Mouse (Mus musculus): ENCODE data around the gene Ccdc158. TPM values are rescaled to one million over a fixed set of nuclear protein-coding genes. Genes with fewer than 3 reads are reported as not detected.
A peak's percentile ranks its signal among the peaks of the same experiment; 100 is the strongest.

The Ccdc158 gene
- polyA plus RNA-seq (2015; fragmentation: Nextera tagmentation; extraction: Ambion mirVana): 0.94 and 1.2 TPM in 2 replicates

- peak within 1 kb of the TSS; percentile 47 for H3K4me3 ChIP-seq (replicated peaks)
- WGBS: 13% methylated on average over 50 of the region's 55 CpGs
- no peak within 1 kb of the TSS; the same call in 1 of the 2 replicates for H3K27ac ChIP-seq
- no peaks in the 10 kb centered on the region for H3K27me3 ChIP-seq (replicated peaks)
- H3K36me3 ChIP-seq: no peaks in the 10 kb centered on the region
- H3K4me2 ChIP-seq: peak within 1 kb of the TSS; percentile 93
- peak; percentile 87 for ATAC-seq (ENCODE audit: insufficient read depth, low FRiP score, low read depth)
- H3K9me3 ChIP-seq: no peaks in the 10 kb centered on the region
- peaks cover 11% of the 10 kb centered on the region for H3K4me1 ChIP-seq
- H3K9ac ChIP-seq: peak within 1 kb of the TSS; percentile 16; the same call in 1 of the 2 replicates
Observed at GRCm38 (mm10) chr5:92674859-92675573, at the start of gene Ccdc158. Ccdc158 (minus strand) TSS chr5:92675271.

- Histone ChIP-seq H3K9me3 (no peaks in the 10 kb centered on the region), H3K9ac (no peak overlapping the region), H3K4me3 (replicated peaks) (no peak overlapping the region), H3K4me2 (no peak overlapping the region), H3K27ac (no peak overlapping the region), H3K36me3 (no peaks in the 10 kb centered on the region), H3K27me3 (replicated peaks) (no peaks in the 10 kb centered on the region), H3K4me1 (no peaks in the 10 kb centered on the region)
- 86% methylated on average over 8 of the region's 8 CpGs for WGBS
- ATAC-seq (ENCODE audit: insufficient read depth, low FRiP score, low read depth): no peak
Observed at GRCm38 (mm10) chr5:92721610-92722009, 46.5 kb upstream of the Ccdc158 start.

GRCm38 (mm10) chr5:92718856-92719255 lies 43.8 kb upstream of the Ccdc158 start:
- H3K27ac ChIP-seq: no peak overlapping the region
- H3K4me3 ChIP-seq (replicated peaks): no peak overlapping the region
- no peaks in the 10 kb centered on the region for H3K4me1 ChIP-seq
- H3K4me2 ChIP-seq: no peak overlapping the region
- H3K9ac ChIP-seq: no peak overlapping the region
- no peaks in the 10 kb centered on the region for H3K27me3 ChIP-seq (replicated peaks)
- H3K36me3 ChIP-seq: no peaks in the 10 kb centered on the region
- ATAC-seq (ENCODE audit: insufficient read depth, low FRiP score, low read depth): no peak
- no peaks in the 10 kb centered on the region for H3K9me3 ChIP-seq
- 74% methylated on average over 3 of the region's 3 CpGs for WGBS

GRCm38 (mm10) chr5:92717666-92718360 lies 42.7 kb upstream of the Ccdc158 start:
- Histone ChIP-seq H3K9ac (no peak overlapping the region), H3K4me2 (no peak overlapping the region), H3K27ac (no peak overlapping the region), H3K4me1 (no peaks in the 10 kb centered on the region), H3K4me3 (replicated peaks) (no peak overlapping the region), H3K27me3 (replicated peaks) (no peaks in the 10 kb centered on the region), H3K36me3 (no peaks in the 10 kb centered on the region), H3K9me3 (no peaks in the 10 kb centered on the region)
- WGBS: 62% methylated on average over 3 of the region's 3 CpGs
- no peak for ATAC-seq (ENCODE audit: insufficient read depth, low FRiP score, low read depth)

- ATAC-seq (ENCODE audit: insufficient read depth, low FRiP score, low read depth): no peak
Observed at GRCm38 (mm10) chr5:92715890-92716289, 40.8 kb upstream of the Ccdc158 start.

GRCm38 (mm10) chr5:92715319-92715718 lies 40.2 kb upstream of the Ccdc158 start:
- Histone ChIP-seq H3K36me3 (no peaks in the 10 kb centered on the region), H3K27me3 (replicated peaks) (no peaks in the 10 kb centered on the region), H3K9ac (no peak overlapping the region), H3K4me2 (no peak overlapping the region), H3K4me1 (no peaks in the 10 kb centered on the region), H3K9me3 (no peaks in the 10 kb centered on the region), H3K27ac (no peak overlapping the region), H3K4me3 (replicated peaks) (no peak overlapping the region)
- WGBS: 68% methylated on average over 11 of the region's 11 CpGs
- no peak for ATAC-seq (ENCODE audit: insufficient read depth, low FRiP score, low read depth)

More at GRCm38 (mm10) chr5:92715890-92716289, 40.8 kb upstream of the Ccdc158 start:
- H3K9me3 ChIP-seq: no peaks in the 10 kb centered on the region
- 58% methylated on average over 2 of the region's 2 CpGs for WGBS
- H3K27me3 ChIP-seq (replicated peaks): no peaks in the 10 kb centered on the region
- H3K36me3 ChIP-seq: no peaks in the 10 kb centered on the region
- no peak overlapping the region for H3K9ac ChIP-seq
- no peaks in the 10 kb centered on the region for H3K4me1 ChIP-seq
- no peak overlapping the region for H3K27ac ChIP-seq
- no peak overlapping the region for H3K4me3 ChIP-seq (replicated peaks)
- no peak overlapping the region for H3K4me2 ChIP-seq

GRCm38 (mm10) chr5:92714886-92715285 lies 39.8 kb upstream of the Ccdc158 start:
- ATAC-seq (ENCODE audit: insufficient read depth, low FRiP score, low read depth): no peak
- WGBS: 94% methylated on average over 2 of the region's 2 CpGs
- no peaks in the 10 kb centered on the region for H3K27me3 ChIP-seq (replicated peaks)
- no peak overlapping the region for H3K4me2 ChIP-seq
- no peak overlapping the region for H3K27ac ChIP-seq
- H3K9me3 ChIP-seq: no peaks in the 10 kb centered on the region
- no peaks in the 10 kb centered on the region for H3K36me3 ChIP-seq
- no peak overlapping the region for H3K9ac ChIP-seq
- H3K4me1 ChIP-seq: no peaks in the 10 kb centered on the region
- H3K4me3 ChIP-seq (replicated peaks): no peak overlapping the region

GRCm38 (mm10) chr5:92712621-92713395 lies 37.7 kb upstream of the Ccdc158 start:
- Histone ChIP-seq H3K4me1 (no peaks in the 10 kb centered on the region), H3K9me3 (no peaks in the 10 kb centered on the region), H3K4me3 (replicated peaks) (no peak overlapping the region), H3K27me3 (replicated peaks) (no peaks in the 10 kb centered on the region), H3K27ac (no peak overlapping the region), H3K9ac (no peak overlapping the region), H3K36me3 (no peaks in the 10 kb centered on the region), H3K4me2 (no peak overlapping the region)
- ATAC-seq (ENCODE audit: insufficient read depth, low FRiP score, low read depth): no peak
- 74% methylated on average over 5 of the region's 5 CpGs for WGBS

- no peak overlapping the region for H3K9ac ChIP-seq
- H3K4me2 ChIP-seq: no peak overlapping the region
- no peak for ATAC-seq (ENCODE audit: insufficient read depth, low FRiP score, low read depth)
- no peaks in the 10 kb centered on the region for H3K9me3 ChIP-seq
- H3K4me1 ChIP-seq: no peaks in the 10 kb centered on the region
- no peak overlapping the region for H3K27ac ChIP-seq
- 59% methylated on average over 5 of the region's 5 CpGs for WGBS
- no peaks in the 10 kb centered on the region for H3K36me3 ChIP-seq
- no peak overlapping the region for H3K4me3 ChIP-seq (replicated peaks)
- no peaks in the 10 kb centered on the region for H3K27me3 ChIP-seq (replicated peaks)
Observed at GRCm38 (mm10) chr5:92711666-92712290, 36.7 kb upstream of the Ccdc158 start.

- Histone ChIP-seq H3K4me1 (no peaks in the 10 kb centered on the region), H3K4me2 (no peak overlapping the region), H3K4me3 (replicated peaks) (no peak overlapping the region), H3K9me3 (no peaks in the 10 kb centered on the region), H3K27ac (no peak overlapping the region), H3K9ac (no peak overlapping the region), H3K36me3 (no peaks in the 10 kb centered on the region), H3K27me3 (replicated peaks) (no peaks in the 10 kb centered on the region)
- 62% methylated on average over 8 of the region's 8 CpGs for WGBS
- no peak for ATAC-seq (ENCODE audit: insufficient read depth, low FRiP score, low read depth)
Observed at GRCm38 (mm10) chr5:92710779-92711178, 35.7 kb upstream of the Ccdc158 start.

GRCm38 (mm10) chr5:92707921-92708491 lies 32.9 kb upstream of the Ccdc158 start:
- H3K4me1 ChIP-seq: no peaks in the 10 kb centered on the region
- no peaks in the 10 kb centered on the region for H3K27me3 ChIP-seq (replicated peaks)
- H3K4me2 ChIP-seq: no peak overlapping the region
- no peaks in the 10 kb centered on the region for H3K36me3 ChIP-seq
- no peak overlapping the region for H3K4me3 ChIP-seq (replicated peaks)
- no peaks in the 10 kb centered on the region for H3K9me3 ChIP-seq
- peak overlapping the region; percentile 2; the same call in 1 of the 2 replicates for H3K27ac ChIP-seq
- H3K9ac ChIP-seq: no peak overlapping the region
- WGBS: 56% methylated on average over 7 of the region's 7 CpGs
- ATAC-seq (ENCODE audit: insufficient read depth, low FRiP score, low read depth): no peak; the same call in 1 of the 2 replicates

All from stomach, embryonic 15.5 days (tissue).